Mouse (Mus musculus) lung, postnatal 0 days (tissue): ENCODE measurements at regions not wholly inside any gene's neighbourhood (a gene's known extent, or its start where the extent isn't known, plus 50 kb on each side); places are given as distances from the start of the nearest gene placed in this dataset.

Experiments used
- CTCF ChIP-seq: IDR thresholded peaks from 2 replicates; pipeline ENCODE4 v1.5.1; 2016; ENCODE audit warnings: antibody characterized with exemption, mild to moderate bottlenecking
- EP300 ChIP-seq: IDR thresholded peaks from 2 replicates; pipeline ENCODE4 v1.6.1; 2016; ENCODE audit warnings: antibody characterized with exemption, mild to moderate bottlenecking, control low read depth

GRCm38 (mm10) chr6:95966231-95966630 lies 146.7 kb upstream of the Fam19a1 start:
- TF ChIP-seq CTCF (no peak), EP300 (no peak)
